Mouse (Mus musculus) ovary, adult 10 weeks (tissue): ENCODE measurements around the gene Mphosph9. TPM values are rescaled to one million over a fixed set of nuclear protein-coding genes. Genes with fewer than 3 reads are reported as not detected.

Source experiments
- polyA plus RNA-seq: library from polyadenylated mRNA; stranded (reverse); fragments of 350-450 nt; fragmentation: Illumina TruSeq; extraction: RNeasy Lipid Tissue Mini Kit (QIAGEN cat#74804); gene quantifications from one replicate; pipeline ENCODE4 v1.2.3, GENCODE M21; 2014

Mphosph9 gene
- polyA plus RNA-seq = 14.3 TPM

GRCm38 (mm10) chr5:124327510-124328364, at the start of gene Mphosph9, which contains the start of gene 2810006K23Rik:
Mphosph9 (minus strand) TSS chr5:124327972.
2810006K23Rik (plus strand) TSS chr5:124328089.

GRCm38 (mm10) chr5:124362982-124363381, 35.2 kb upstream of the Mphosph9 start, which contains the start of gene Cdk2ap1:
Cdk2ap1 (minus strand) TSS chr5:124363082.

GRCm38 (mm10) chr5:124249614-124250591, 77.9 kb downstream of the Mphosph9 start, which contains the start of gene Pitpnm2:
Pitpnm2 (minus strand) TSS chr5:124249760.

Other genes starting within 250 kb of the Mphosph9 start
- gene Abcb9, start 232.2 kb downstream of the Mphosph9 start, polyA plus RNA-seq = 0.14 TPM
- gene Ogfod2, start 215.7 kb downstream of the Mphosph9 start, polyA plus RNA-seq = 0.74 TPM
- gene Arl6ip4, start 211.9 kb downstream of the Mphosph9 start, polyA plus RNA-seq = 3.5 TPM
- gene Pitpnm2, start 78.2 kb downstream of the Mphosph9 start, polyA plus RNA-seq = 8.7 TPM
- 25.1 TPM for gene 2810006K23Rik, start 117 bp upstream of the Mphosph9 start, polyA plus RNA-seq
- gene Cdk2ap1, start 35.1 kb upstream of the Mphosph9 start, polyA plus RNA-seq = 198 TPM
- gene Sbno1, start 98.0 kb upstream of the Mphosph9 start, polyA plus RNA-seq = 86.4 TPM
- 71.7 TPM for gene Kmt5a, start 112.0 kb upstream of the Mphosph9 start, polyA plus RNA-seq
- gene Rilpl2, start 150.4 kb upstream of the Mphosph9 start, polyA plus RNA-seq = 4.0 TPM
- 0.57 TPM for gene Snrnp35, start 155.2 kb upstream of the Mphosph9 start, polyA plus RNA-seq
- 10.2 TPM for gene Rilpl1, start 203.4 kb upstream of the Mphosph9 start, polyA plus RNA-seq
- 1,870 TPM for gene Tmed2, start 212.7 kb upstream of the Mphosph9 start, polyA plus RNA-seq
- gene Ddx55, start 224.9 kb upstream of the Mphosph9 start, polyA plus RNA-seq = 10.8 TPM